Mouse (Mus musculus): ENCODE measurements around the gene Clns1a. TPM values are rescaled to one million over a fixed set of nuclear protein-coding genes. Genes with fewer than 3 reads are reported as not detected.
A peak's percentile ranks its signal among the peaks of the same experiment; 100 is the strongest.

The Clns1a gene
- 10 to 100 TPM; 47.4 to 53.8 TPM for total RNA-seq (2021)
- long read RNA-seq, experiment 1, transcript Clns1a-201 (7 exons, 1,504 nt) = major isoform, 24 of 27 reads
- long read RNA-seq, experiment 1, partial matches to known transcripts = 1 of 27 reads
- long read RNA-seq, experiment 1, other reads (novel, unspliced or antisense) = 1 of 27 reads
- long read RNA-seq, experiment 2, transcript Clns1a-201 (7 exons, 1,504 nt) = major isoform, 96 of 102 reads
- long read RNA-seq, experiment 2, partial matches to known transcripts = 2 of 102 reads
- long read RNA-seq, experiment 2, other reads (novel, unspliced or antisense) = 1 of 102 reads

- DNase-seq (ENCODE audit: low spot score in 2 of 2) = peak; percentile 89 to 90
Observed at GRCm38 (mm10) chr7:97696506-97697254, at the start of gene Clns1a. TSS of gene Clns1a (plus strand) at chr7:97696634.

GRCm38 (mm10) chr7:97647656-97648055 is 48.8 kb upstream of the Clns1a start:
- DNase-seq (ENCODE audit: low spot score in 2 of 2) = no peak

- DNase-seq (ENCODE audit: low spot score in 2 of 2) = no peak
Observed at GRCm38 (mm10) chr7:97650729-97651128, 45.7 kb upstream of the Clns1a start.

GRCm38 (mm10) chr7:97656144-97656543 is 40.3 kb upstream of the Clns1a start:
- no peak for DNase-seq (ENCODE audit: low spot score in 2 of 2)

GRCm38 (mm10) chr7:97661634-97662033 is 34.8 kb upstream of the Clns1a start:
- no peak for DNase-seq (ENCODE audit: low spot score in 2 of 2)

- no peak for DNase-seq (ENCODE audit: low spot score in 2 of 2)
Observed at GRCm38 (mm10) chr7:97679239-97679638, 17.2 kb upstream of the Clns1a start.

GRCm38 (mm10) chr7:97687831-97688230 is 8.6 kb upstream of the Clns1a start:
- no peak for DNase-seq (ENCODE audit: low spot score in 2 of 2)

- no peak for DNase-seq (ENCODE audit: low spot score in 2 of 2)
Observed at GRCm38 (mm10) chr7:97695441-97695840, 993 bp upstream of the Clns1a start.

GRCm38 (mm10) chr7:97696133-97696505 is 315 bp upstream of the Clns1a start:
- DNase-seq (ENCODE audit: low spot score in 2 of 2) = peak in 1 of 2 experiments; percentile 32

- no peak for DNase-seq (ENCODE audit: low spot score in 2 of 2)
Observed at GRCm38 (mm10) chr7:97700173-97700572, 3.7 kb downstream of the Clns1a start.

GRCm38 (mm10) chr7:97701106-97701505 is 4.7 kb downstream of the Clns1a start:
- no peak for DNase-seq (ENCODE audit: low spot score in 2 of 2)

- DNase-seq (ENCODE audit: low spot score in 2 of 2) = no peak
Observed at GRCm38 (mm10) chr7:97707123-97707522, 10.7 kb downstream of the Clns1a start.

- DNase-seq (ENCODE audit: low spot score in 2 of 2) = no peak
Observed at GRCm38 (mm10) chr7:97707809-97708208, 11.4 kb downstream of the Clns1a start.

GRCm38 (mm10) chr7:97709204-97709603 is 12.8 kb downstream of the Clns1a start:
- DNase-seq (ENCODE audit: low spot score in 2 of 2) = no peak

GRCm38 (mm10) chr7:97714651-97715050 is 18.2 kb downstream of the Clns1a start:
- no peak for DNase-seq (ENCODE audit: low spot score in 2 of 2)

GRCm38 (mm10) chr7:97717326-97717725 is 20.9 kb downstream of the Clns1a start:
- DNase-seq (ENCODE audit: low spot score in 2 of 2) = no peak

- DNase-seq (ENCODE audit: low spot score in 2 of 2) = no peak
Observed at GRCm38 (mm10) chr7:97719078-97719477, 22.6 kb downstream of the Clns1a start.

GRCm38 (mm10) chr7:97720109-97720508 is 23.7 kb downstream of the Clns1a start:
- no peak for DNase-seq (ENCODE audit: low spot score in 2 of 2)

GRCm38 (mm10) chr7:97722278-97722918 is 26.0 kb downstream of the Clns1a start:
- DNase-seq (ENCODE audit: low spot score in 2 of 2) = no peak

- DNase-seq (ENCODE audit: low spot score in 2 of 2) = no peak
Observed at GRCm38 (mm10) chr7:97723646-97724538, 27.5 kb downstream of the Clns1a start.

GRCm38 (mm10) chr7:97725401-97725800 is 29.0 kb downstream of the Clns1a start:
- no peak for DNase-seq (ENCODE audit: low spot score in 2 of 2)

Measured in adrenal gland, adult 18-20 months (tissue).